Mouse (Mus musculus): Measurements from ENCODE around the gene Schip1. TPM values are rescaled to one million over a fixed set of nuclear protein-coding genes. Genes with fewer than 3 reads are reported as not detected.

Schip1 gene
- 4.4 and 10.3 TPM in 2 replicates for polyA plus RNA-seq (2012; rRNA removed; ENCODE audit: low replicate concordance)

DNA sequence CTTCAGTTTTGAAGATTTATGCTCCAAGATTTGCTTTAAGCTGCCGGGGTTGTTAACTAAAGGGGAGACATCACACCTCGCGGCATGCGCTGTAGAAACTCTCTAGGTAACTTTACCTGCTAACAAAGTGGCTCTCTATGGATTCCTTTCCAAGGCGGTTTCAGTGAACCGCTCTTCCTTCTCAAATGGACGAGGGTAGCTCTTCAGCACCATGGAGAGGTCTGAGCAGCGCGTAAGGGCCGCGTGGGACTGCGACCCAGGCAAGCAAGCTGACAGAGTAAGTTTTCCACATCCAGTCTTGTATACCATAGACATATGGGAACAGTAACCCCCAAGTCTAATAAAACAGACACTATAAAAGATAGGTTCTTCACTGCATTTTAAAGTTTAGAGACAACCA is at the start of gene Schip1:
Gene Schip1, plus strand, starts transcription at position 72 of the 400 bp plus-strand sequence.

Other genes starting within 250 kb of the Schip1 start
- gene Iqcj, start 172.6 kb upstream of the Schip1 start, polyA plus RNA-seq (2012; rRNA removed; ENCODE audit: low replicate concordance): not detected in 2 replicates
- gene Iqschfp, start 172.6 kb upstream of the Schip1 start, polyA plus RNA-seq (2012; rRNA removed; ENCODE audit: low replicate concordance): not detected in 2 replicates